Mouse (Mus musculus): ENCODE data around the gene Wnk4.
A peak's percentile ranks its signal among the peaks of the same experiment; 100 is the strongest.

Wnk4 gene

DNA sequence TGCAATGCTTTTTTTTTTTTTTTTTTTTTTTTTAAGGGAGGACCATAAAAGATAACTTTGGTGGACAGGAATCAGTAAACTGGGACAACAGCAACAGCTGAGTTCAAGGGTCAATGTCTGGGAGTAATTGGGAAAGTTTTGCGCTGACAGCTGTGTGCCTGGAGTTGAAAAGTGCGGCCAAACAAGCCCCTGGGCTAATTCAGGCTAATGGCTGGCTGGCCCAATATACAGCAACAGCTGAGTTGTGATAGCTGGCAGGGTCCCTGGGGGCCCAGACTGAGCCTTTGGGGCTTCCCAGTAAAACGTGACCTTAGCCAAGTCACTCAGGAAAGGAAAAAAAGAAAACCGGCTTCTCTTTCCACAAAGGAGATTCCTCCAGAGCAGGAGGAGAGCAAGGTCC is 15.3 kb upstream of the Wnk4 start:
- DNase-seq (ENCODE audit: low spot score), result no peak

DNA sequence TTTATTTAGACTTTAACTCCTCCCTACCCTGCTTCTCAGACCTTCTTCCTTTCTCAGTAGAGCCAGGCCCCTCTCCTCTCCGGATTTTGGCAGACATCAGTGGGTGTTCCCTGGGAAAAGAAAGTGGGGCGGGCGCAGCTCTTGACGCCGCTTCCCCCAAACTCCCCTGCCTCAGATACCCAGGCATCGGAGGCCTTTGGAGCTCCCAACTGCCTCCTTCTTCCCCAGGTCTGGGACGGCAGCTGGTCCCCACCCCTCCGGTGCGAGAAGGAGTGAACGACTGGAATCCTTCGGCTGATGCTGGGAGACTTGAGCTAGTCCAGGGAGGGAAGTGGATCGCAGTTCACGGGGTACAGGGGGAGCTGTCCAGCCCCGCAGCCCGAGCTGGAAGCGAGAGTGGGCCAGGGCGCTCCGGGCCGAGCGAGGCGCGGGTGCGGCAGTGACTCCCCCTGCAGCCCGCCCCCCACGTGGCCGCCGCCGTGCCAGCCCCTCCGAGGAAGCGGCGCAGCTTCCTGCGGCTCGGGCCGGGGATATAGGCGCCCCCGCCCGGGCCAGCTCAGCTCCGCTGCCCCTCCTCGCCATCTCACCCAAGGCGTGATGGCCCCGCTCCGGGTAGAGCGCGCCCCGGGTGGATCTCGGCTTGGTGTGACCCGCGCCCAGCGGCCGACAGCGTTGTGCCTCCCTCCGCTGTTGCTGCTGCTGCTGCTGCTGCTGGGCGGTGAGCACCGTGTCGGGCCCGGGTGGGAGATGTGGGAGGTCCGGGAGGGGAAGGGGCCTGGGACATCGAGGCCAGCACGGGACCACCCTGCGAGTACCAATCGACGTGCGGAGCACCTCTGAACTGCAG is 14.3 kb upstream of the Wnk4 start, which contains the start of gene Ramp2:
Ramp2 (plus strand) TSS at position 174 of the 847 bp plus-strand sequence.
- DNase-seq (ENCODE audit: low spot score), result no peak

DNA sequence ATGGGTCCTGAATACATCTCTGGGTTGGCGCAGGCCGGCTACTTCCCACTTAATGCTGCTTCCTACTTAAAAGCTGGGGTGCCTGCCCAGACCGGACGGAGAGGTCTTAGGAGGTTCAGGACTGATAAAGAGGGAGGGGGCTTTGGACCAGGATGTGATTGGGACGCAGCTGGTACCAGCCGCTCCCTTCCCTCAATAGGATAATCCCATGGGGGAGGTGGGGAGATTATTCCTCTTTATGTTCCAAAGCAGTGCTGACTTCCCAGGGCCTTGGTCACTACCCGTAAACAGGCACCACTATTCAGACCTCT is 13.7 kb upstream of the Wnk4 start:
- no peak for DNase-seq (ENCODE audit: low spot score)

DNA sequence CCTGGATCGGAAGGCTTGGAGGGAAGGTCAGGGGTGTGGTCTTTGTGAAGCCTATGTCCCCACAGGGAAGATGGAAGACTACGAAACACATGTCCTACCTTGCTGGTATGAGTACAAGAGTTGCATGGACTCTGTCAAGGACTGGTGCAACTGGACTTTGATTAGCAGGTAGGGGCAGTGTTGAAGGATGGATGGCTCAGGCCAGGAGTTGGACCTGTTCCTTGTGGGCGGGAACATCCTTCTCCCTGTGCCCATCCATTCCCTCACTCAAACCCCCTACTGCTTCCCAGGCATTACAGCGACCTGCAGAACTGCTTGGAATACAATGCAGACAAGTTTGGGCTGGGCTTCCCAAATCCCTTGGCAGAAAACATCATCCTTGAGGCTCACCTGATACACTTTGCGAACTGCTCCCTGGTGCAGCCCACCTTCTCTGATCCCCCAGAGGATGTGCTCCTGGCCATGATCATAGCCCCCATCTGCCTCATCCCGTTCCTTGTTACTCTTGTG is 12.8 kb upstream of the Wnk4 start:
- no peak for DNase-seq (ENCODE audit: low spot score)

DNA sequence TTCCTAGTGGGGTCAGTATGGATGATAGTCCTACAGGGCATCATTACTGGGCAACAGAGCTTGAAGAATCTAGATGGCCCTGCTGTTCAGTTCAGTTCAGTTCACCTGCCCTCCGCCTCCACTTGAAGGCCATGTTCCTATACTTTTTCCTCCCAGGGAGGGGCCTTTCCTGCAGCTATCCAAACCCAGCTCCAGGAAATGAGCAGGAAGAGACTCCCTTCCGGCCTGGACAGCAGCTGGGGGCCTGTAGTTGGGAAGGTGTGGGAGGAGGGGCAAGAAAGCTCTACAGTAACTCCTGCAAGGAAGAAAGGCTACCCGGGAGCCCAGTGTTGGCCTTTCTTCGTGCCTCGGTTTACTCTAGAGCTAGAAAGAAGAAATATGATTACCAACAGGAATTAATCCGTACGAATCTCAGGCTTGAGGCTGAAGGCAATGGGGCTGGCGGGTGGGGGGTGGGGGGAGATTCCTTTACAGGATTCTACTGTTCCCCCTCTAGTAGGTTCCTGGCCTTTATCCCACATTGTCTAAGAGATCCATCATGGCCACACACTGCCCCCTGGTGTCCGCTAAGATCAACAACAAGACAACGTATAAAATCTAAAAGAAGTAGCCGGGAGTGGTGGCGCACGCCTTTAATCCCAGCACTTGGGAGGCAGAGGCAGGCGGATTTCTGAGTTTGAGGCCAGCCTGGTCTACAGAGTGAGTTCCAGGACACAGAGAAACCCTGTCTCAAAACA is 11.9 kb upstream of the Wnk4 start:
- DNase-seq (ENCODE audit: low spot score), result no peak

DNA sequence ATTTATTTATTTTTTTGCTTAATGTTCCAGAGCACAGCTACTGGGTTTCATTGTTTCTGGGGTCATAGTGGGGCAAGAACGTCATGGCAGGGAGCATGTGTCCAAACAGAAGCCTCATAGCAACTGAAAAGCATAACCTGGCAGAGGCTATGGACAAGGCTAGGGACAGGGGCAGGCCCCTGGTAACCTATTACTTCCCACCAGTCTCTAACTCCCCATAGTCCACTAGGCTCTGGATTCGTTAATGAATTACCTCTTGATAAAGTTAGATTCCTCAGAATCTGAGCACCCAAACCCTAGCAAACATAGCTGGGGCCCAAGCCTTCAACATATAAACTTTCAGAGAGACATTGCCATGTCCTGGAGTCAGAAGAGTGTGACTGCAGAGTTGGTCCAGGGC is 9.3 kb upstream of the Wnk4 start:
- DNase-seq (ENCODE audit: low spot score), result no peak

DNA sequence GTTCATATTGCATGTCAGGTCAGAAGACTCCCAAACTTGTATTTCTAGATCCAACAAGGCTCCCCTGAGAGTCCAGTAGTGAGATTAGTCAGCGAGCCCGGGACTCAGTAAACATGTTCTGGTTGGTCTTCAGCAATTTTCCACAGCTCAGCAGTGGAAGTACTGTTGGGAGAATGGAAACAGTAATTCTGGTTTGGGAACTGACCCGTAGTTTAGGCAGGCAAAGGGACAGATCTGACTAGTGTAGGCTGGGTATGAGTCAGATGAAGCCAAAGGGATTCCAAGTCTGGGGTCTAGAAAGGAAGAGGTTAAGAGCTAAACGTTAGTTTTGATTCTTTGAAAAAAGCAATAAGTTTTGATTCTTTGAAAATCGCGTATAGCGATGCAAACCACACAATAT is 7.4 kb upstream of the Wnk4 start:
- no peak for DNase-seq (ENCODE audit: low spot score)

DNA sequence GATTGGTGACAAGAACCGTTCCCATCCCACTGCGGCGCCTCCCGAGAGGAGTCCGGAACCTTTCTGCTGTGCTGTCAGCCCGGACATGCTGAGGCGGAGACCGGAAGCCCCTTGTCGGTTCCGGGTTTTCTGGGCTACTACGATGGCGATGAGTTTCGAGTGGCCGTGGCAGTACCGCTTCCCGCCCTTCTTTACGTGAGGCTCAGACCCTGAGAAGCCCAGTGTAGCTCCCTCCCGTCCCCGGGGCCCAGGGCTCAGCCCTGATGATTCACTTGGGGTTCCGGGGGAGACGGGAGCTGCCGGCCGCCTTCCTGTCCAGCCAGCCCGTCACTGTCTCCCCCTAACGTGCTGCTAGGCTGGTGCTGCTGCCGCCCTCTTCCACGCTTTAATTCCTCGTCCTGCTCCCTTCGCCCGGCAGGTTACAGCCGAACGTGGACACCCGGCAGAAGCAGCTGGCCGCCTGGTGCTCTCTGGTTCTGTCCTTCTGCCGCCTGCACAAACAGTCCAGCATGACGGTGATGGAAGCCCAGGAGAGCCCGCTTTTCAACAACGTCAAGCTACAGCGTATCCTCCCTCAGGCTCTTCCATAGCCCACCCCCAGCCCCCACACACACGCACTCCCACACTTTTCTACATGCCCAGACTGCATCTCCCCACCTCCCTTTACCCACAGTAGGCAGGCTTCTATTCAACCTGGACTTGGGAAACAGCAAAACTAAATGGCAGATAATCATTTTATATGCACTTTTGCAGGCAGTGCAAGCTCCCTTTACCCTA is 6.6 kb upstream of the Wnk4 start, which contains the start of gene Vps25:
Vps25 (plus strand) TSS at position 95 of the 777 bp plus-strand sequence.
- DNase-seq (ENCODE audit: low spot score), result peak; percentile 73

DNA sequence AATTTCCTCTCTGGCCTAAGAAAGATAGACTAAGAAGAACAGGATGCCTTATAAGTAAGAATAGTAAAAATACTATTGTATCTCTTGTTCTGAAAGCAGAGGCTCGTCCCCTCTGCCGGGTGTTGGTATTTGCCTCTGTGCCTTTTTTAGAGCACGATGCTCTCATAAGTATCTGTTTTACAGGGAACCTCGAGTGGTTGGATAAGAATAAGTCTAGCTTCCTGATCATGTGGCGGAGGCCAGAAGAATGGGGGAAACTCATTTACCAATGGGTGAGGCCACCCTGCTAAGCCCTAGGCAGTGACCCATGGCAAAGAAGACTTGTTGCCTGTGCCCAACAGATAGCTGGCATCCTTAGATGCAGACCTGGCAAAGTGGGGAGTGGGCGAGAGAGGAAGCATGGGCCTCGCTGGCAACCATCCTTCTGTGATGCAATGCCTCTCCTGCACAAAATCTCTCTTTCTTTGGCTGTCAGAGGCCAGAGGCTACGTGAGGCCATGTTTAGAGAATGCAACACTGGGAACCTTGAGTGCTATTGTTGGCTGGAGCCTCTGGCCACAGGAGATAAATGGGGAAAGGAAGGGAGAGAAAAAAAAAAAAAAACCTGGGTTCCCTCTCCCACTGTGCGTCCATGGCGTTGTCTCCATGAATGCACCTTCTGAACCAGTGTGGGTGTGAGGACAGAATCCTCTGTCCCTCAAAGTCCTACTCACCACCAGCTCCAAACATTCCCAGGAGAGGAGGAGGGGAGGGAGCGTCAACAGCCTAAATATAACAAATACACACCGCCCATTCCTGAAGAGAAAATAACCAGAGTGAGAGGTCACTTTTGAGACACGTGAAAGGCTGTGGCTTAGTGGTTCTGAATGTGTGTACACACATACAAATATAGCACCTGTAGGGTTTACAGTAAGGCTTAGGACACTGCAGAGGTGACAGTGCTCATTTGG is 4.3 kb upstream of the Wnk4 start:
- no peak for DNase-seq (ENCODE audit: low spot score)

DNA sequence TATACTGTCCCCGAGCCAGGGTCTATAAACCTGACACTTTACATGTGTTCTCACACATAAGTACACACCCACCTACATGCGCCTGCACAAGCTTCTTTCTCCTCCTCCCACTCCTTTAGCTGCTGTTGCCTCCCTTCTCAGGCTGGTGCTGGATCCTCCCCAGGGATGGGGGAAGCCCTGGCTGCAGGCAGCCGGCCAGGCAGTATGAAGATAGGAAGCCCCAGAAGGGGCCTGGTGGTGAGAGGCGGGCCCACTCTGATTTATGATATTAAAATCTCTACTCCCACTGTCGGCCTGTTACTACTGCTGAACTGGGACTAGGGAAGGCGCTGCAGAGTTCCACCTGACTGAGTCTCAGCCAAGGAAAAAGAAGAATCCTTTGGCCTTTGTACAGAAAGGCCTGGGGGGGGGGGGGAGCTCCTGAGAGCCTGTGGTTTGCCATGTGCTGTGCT is 1.1 kb upstream of the Wnk4 start:
- DNase-seq (ENCODE audit: low spot score), result peak; percentile 80

DNA sequence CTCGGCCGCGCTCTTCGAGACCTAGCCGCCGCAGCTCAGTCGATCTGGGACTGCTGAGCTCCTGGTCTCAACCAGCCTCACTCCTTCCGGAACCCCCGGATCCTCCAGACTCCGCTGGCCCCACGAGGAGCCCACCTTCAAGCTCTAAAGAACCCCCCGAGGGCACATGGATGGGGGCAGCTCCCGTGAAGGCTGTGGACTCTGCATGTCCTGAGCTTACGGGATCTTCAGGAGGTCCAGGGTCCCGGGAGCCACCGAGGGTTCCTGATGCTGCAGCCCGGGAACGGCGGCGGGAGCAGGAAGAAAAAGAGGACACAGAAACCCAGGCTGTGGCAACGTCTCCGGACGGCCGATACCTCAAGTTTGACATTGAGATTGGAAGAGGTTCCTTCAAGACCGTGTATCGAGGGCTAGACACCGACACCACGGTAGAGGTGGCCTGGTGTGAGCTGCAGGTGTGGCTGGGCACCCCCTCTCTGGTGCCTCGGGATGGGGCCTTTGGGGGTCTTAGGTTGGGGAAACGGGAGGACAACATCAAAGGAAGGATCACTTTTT is 536 bp downstream of the Wnk4 start:
- DNase-seq (ENCODE audit: low spot score), result no peak

DNA sequence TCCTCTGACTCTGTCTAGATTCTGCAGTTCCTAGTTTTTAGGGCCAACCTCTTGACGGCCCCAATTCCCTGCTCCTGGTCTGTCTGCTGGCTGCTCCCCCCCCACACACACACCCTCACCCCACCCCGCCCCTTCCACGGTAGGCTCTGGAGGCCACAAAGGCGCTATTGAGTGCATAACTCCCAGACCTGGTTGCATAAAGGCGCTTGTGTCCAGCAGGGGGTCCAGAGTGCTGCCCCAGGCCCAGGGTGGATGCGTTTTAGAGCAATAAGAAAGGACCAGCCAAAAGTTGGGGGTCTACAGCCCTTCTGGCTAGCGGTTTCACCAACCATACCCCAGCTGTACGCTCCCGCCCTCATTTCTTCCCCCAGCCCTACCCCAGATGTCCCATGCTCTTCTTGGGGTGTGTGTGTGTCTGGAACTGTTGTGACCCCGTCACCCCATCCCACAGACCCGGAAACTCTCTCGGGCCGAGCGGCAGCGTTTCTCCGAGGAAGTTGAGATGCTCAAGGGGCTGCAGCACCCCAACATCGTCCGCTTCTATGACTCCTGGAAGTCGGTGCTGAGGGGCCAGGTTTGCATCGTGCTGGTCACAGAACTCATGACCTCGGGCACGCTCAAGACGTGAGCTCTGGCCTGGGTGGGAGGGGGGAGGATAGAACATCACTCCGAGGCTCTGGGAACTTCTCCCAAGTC is 2.1 kb downstream of the Wnk4 start:
- DNase-seq (ENCODE audit: low spot score), result no peak

DNA sequence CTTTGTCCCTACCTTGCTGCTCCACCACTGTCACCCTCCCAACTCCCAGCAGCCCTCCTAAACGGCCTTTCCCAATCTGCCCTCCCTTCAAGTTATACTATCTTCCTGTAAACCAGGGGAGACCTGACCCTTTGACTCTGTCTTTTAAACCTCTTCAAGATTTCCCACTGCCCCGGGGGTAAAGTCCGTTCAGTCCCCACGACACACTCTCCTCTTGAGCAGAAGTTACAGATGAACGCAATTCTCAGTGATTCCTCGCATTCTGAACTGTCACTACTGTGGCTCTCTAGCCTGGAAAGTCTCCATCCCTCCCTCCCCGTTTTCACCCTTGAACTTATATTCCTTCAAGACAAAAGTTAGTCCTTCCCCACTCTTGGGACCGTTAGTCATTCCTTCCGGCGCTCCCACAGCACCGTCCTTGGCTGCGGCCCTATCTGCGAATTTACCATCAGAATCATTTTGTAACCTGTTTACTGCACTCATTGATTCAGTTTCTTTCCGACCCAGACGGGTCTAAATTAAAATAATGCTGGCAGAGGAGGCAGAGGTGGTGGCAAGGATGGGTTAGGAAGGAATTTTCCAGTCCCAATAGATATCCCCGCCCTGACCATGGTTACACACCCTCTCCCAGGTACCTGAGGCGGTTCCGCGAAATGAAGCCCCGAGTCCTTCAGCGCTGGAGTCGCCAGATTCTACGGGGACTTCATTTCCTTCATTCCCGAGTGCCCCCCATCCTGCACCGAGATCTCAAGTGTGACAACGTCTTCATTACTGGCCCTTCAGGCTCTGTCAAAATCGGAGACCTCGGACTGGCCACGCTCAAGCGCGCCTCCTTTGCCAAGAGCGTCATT is 3.0 kb downstream of the Wnk4 start:
- no peak for DNase-seq (ENCODE audit: low spot score)

DNA sequence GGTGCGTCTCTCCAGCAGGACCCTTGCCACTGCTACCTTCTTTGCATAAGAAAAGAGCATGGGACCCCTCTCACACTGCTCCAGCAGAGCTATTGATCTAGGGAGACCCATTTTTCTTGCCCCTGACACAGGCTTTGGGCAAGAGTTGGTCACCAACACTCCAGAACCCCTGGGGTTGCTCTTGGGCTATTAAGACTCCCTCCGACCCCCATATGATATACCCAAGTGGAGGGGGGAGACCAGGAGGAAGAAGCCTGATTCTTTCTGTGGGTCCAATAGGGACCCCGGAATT is 3.6 kb downstream of the Wnk4 start:
- DNase-seq (ENCODE audit: low spot score), result no peak

DNA sequence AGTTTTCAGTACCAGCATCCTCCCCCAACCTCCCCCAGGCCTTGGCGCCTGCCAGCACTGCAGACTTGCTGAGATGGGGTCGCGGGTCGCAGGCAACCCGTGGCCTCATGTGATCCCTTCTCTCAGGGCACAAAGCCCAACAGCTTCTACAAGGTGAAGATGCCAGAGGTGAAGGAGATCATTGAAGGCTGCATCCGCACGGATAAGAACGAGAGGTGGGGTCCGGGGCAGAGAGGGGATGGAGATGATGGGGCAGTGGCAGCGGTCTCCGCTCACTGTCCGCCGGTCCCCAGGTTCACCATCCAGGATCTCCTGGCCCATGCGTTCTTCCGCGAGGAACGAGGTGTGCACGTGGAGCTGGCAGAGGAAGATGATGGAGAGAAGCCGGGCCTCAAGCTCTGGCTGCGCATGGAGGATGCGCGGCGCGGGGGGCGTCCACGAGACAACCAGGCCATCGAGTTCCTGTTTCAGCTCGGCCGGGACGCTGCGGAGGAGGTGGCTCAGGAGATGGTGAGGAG is 4.6 kb downstream of the Wnk4 start:
- no peak for DNase-seq (ENCODE audit: low spot score)

DNA sequence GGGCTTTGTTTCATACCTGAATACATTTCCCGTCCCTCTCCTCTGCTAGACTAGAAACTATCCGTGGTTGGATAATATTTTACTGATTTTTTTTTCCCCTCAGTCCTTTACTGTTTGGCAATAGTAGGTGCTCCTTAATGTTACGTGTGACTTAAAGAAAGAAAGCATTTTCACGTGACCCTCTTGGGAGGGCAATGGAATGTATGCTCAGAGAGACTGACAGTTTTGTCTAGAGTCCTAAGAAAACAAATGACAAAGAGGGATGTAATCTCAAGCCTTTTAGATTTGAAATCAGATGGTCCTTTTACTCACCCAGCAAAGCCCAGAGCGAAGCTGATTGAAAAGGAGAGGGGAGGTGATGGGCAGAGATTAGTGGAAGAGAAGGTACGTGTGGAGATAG is 5.5 kb downstream of the Wnk4 start:
- no peak for DNase-seq (ENCODE audit: low spot score)

DNA sequence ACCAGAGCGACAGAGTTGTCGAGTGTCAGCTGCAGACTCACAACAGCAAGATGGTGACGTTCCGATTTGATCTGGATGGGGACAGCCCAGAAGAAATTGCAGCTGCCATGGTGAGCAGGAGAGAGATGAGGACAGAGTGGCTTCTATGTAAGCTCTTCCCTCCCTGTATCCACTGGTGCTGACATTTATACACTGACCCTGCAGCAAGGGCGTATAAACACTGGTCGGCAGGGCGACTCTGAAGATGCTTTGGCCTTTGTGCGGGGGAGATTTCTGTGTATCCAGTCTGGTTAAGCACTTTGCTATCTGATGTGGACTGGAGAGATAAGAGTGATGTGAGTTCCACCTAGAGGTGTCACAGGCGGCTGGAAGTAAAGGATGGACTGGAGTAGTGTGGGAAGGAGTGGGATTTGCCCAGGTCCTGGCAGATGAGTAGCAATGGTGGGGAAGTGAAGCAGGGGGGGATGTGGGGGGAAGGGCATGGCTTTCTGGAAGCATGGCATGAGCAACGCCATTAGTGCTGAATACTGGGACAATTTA is 9.3 kb downstream of the Wnk4 start:
- DNase-seq (ENCODE audit: low spot score), result no peak

DNA sequence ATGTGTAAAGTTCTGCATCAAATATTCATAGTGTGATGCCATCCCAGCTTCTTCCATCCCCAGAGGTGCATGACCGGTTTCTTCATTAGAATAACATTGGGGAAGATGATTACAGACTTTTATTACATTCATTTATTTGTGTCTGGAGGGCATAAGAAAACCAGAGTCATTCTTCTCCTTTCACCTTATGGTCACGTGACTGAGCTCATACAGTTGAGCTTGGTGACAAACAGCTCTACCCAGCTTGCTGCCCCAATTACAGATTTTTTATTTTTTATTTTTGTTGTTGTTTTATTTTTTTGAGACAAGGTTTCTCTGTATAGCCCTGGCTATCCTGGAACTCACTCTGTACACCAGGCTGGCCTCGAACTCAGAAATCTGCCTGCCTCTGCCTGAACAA is 12.1 kb downstream of the Wnk4 start:
- no peak for DNase-seq (ENCODE audit: low spot score)

DNA sequence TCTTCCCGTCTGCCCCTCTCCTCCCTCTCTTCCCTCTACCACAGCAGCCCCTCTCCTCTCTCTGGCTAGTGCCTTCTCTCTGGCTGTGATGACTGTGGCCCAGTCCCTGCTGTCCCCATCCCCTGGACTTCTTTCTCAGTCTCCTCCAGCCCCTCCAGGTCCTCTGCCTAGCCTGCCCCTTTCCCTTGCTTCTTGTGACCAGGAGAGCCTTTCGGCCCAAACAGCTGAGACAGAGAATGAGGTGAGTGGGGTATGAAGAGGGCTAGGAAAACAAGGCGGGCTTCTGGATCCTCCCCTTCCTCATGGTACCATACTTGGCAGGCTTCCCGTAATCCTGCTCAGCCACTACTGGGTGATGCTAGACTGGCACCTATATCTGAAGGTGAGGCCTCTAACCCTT is 14.9 kb downstream of the Wnk4 start:
- DNase-seq (ENCODE audit: low spot score), result no peak
